Mouse (Mus musculus): ENCODE measurements at regions not wholly inside any gene's neighbourhood (a gene's known extent, or its start where the extent isn't known, plus 50 kb on each side); places are given as distances from the start of the nearest gene placed in this dataset.

- no peak for TF ChIP-seq POLR2A (IDR thresholded peaks at IDR 0.05; ENCODE audit: low read depth, low read length)
- no peak for TF ChIP-seq CTCF (IDR thresholded peaks at IDR 0.05; ENCODE audit: extremely low read depth, insufficient read depth, insufficient read length, insufficient replicate concordance)
Measured at GRCm38 (mm10) chr16:50125564-50125963, 306.6 kb downstream of the Bbx start.

Measured in spleen, adult 2 months (tissue).